Mouse (Mus musculus) layer of hippocampus, adult 9-11 months (tissue): ENCODE results near the gene Kif13a.

Source experiments
- DNase-seq: peaks from one replicate; pipeline ENCODE4 v3.0.0; 2022

Gene Kif13a

GRCm38 (mm10) chr13:46880736-46881135 is 48.9 kb downstream of the Kif13a start:
- no peak for DNase-seq

GRCm38 (mm10) chr13:46880243-46880642 is 49.4 kb downstream of the Kif13a start:
- no peak for DNase-seq

- DNase-seq = no peak
These were observed 52.6 kb downstream of the Kif13a start for GRCm38 (mm10) chr13:46877049-46877448.

- no peak for DNase-seq
These were observed 54.3 kb downstream of the Kif13a start for GRCm38 (mm10) chr13:46875377-46875776.

- no peak for DNase-seq
These were observed 56.9 kb downstream of the Kif13a start for GRCm38 (mm10) chr13:46872732-46873131.

GRCm38 (mm10) chr13:46872194-46872593 is 57.5 kb downstream of the Kif13a start:
- DNase-seq = no peak

- no peak for DNase-seq
These were observed 60.2 kb downstream of the Kif13a start for GRCm38 (mm10) chr13:46869464-46869863.

- DNase-seq = no peak
These were observed 66.4 kb downstream of the Kif13a start for GRCm38 (mm10) chr13:46863169-46863748.

GRCm38 (mm10) chr13:46859876-46860275 is 69.8 kb downstream of the Kif13a start:
- no peak for DNase-seq

- no peak for DNase-seq
These were observed 70.5 kb downstream of the Kif13a start for GRCm38 (mm10) chr13:46859173-46859572.

- DNase-seq = no peak
These were observed 70.9 kb downstream of the Kif13a start for GRCm38 (mm10) chr13:46858835-46859152.

GRCm38 (mm10) chr13:46858143-46858834 is 71.4 kb downstream of the Kif13a start:
- DNase-seq = no peak

GRCm38 (mm10) chr13:46854456-46854855 is 75.2 kb downstream of the Kif13a start:
- DNase-seq = no peak

GRCm38 (mm10) chr13:46852470-46852869 is 77.2 kb downstream of the Kif13a start:
- DNase-seq = no peak

- DNase-seq = no peak
These were observed 84.2 kb downstream of the Kif13a start for GRCm38 (mm10) chr13:46845456-46845855.

- DNase-seq = no peak
These were observed 85.0 kb downstream of the Kif13a start for GRCm38 (mm10) chr13:46844561-46845235.

GRCm38 (mm10) chr13:46843646-46844045 is 86.0 kb downstream of the Kif13a start:
- no peak for DNase-seq

- no peak for DNase-seq
These were observed 87.5 kb downstream of the Kif13a start for GRCm38 (mm10) chr13:46842185-46842584.

- no peak for DNase-seq
These were observed 88.0 kb downstream of the Kif13a start for GRCm38 (mm10) chr13:46841668-46842067.

- no peak for DNase-seq
These were observed 89.0 kb downstream of the Kif13a start for GRCm38 (mm10) chr13:46840676-46841075.

GRCm38 (mm10) chr13:46839236-46839635 is 90.4 kb downstream of the Kif13a start:
- DNase-seq = no peak

GRCm38 (mm10) chr13:46838551-46838950 is 91.1 kb downstream of the Kif13a start:
- no peak for DNase-seq

GRCm38 (mm10) chr13:46835351-46835750 is 94.3 kb downstream of the Kif13a start:
- no peak for DNase-seq

GRCm38 (mm10) chr13:46834805-46835204 is 94.9 kb downstream of the Kif13a start:
- no peak for DNase-seq
